Mouse (Mus musculus) urinary bladder, adult 18-20 months (tissue): Measurements from ENCODE around the gene Tsen2.

Experiments used
- DNase-seq, 2 experiments: peaks; one replicate each; pipeline ENCODE4 v3.0.0; 2022; ENCODE audit warnings: low spot score in 2 of 2, mixed read lengths in 2 of 2

The Tsen2 gene

GRCm38 (mm10) chr6:115544442-115544970, at the start of gene Tsen2:
Tsen2 (plus strand) TSS chr6:115544664.
- peak; percentile 94 to 100 for DNase-seq

- DNase-seq = peak in 1 of 2 experiments; percentile 39
Observed at GRCm38 (mm10) chr6:115499540-115499939, 44.9 kb upstream of the Tsen2 start.

- no peak for DNase-seq
Observed at GRCm38 (mm10) chr6:115500234-115500633, 44.2 kb upstream of the Tsen2 start.

GRCm38 (mm10) chr6:115501131-115501530, 43.3 kb upstream of the Tsen2 start:
- DNase-seq = peak in 1 of 2 experiments; percentile 44

- DNase-seq = no peak
Observed at GRCm38 (mm10) chr6:115503038-115503437, 41.4 kb upstream of the Tsen2 start.

- peak in 1 of 2 experiments; percentile 71 for DNase-seq
Observed at GRCm38 (mm10) chr6:115503549-115504159, 40.8 kb upstream of the Tsen2 start.

- no peak for DNase-seq
Observed at GRCm38 (mm10) chr6:115504160-115504558, 40.3 kb upstream of the Tsen2 start.

GRCm38 (mm10) chr6:115504915-115505314, 39.5 kb upstream of the Tsen2 start:
- DNase-seq = no peak

GRCm38 (mm10) chr6:115506425-115506824, 38.0 kb upstream of the Tsen2 start:
- DNase-seq = no peak

GRCm38 (mm10) chr6:115511447-115511846, 33.0 kb upstream of the Tsen2 start:
- DNase-seq = no peak

GRCm38 (mm10) chr6:115513207-115513606, 31.3 kb upstream of the Tsen2 start:
- DNase-seq = no peak

- no peak for DNase-seq
Observed at GRCm38 (mm10) chr6:115517904-115518303, 26.6 kb upstream of the Tsen2 start.

GRCm38 (mm10) chr6:115518352-115518751, 26.1 kb upstream of the Tsen2 start:
- DNase-seq = no peak

GRCm38 (mm10) chr6:115519275-115519699, 25.2 kb upstream of the Tsen2 start:
- no peak for DNase-seq

- DNase-seq = no peak
Observed at GRCm38 (mm10) chr6:115521923-115522322, 22.5 kb upstream of the Tsen2 start.

- DNase-seq = no peak
Observed at GRCm38 (mm10) chr6:115522691-115523146, 21.7 kb upstream of the Tsen2 start.

- DNase-seq = no peak
Observed at GRCm38 (mm10) chr6:115523201-115523600, 21.3 kb upstream of the Tsen2 start.

GRCm38 (mm10) chr6:115524449-115524990, 19.9 kb upstream of the Tsen2 start:
- DNase-seq = no peak

GRCm38 (mm10) chr6:115527418-115527817, 17.0 kb upstream of the Tsen2 start:
- peak in 1 of 2 experiments; percentile 78 for DNase-seq

- no peak for DNase-seq
Observed at GRCm38 (mm10) chr6:115528372-115528771, 16.1 kb upstream of the Tsen2 start.

GRCm38 (mm10) chr6:115534617-115535016, 9.8 kb upstream of the Tsen2 start:
- no peak for DNase-seq

- DNase-seq = no peak
Observed at GRCm38 (mm10) chr6:115536169-115536568, 8.3 kb upstream of the Tsen2 start.
